Mouse (Mus musculus): ENCODE data around the gene Ccdc149.

Ccdc149 gene

GRCm38 (mm10) chr5:52470991-52471801 lies at the start of gene Ccdc149:
Gene Ccdc149 (minus strand): TSS chr5:52471521.
- DNase-seq: peak; percentile 79 to 83

- DNase-seq: peak; percentile 36 to 56
Measured at GRCm38 (mm10) chr5:52519921-52520320, 48.6 kb upstream of the Ccdc149 start.

- DNase-seq: peak; percentile 5 to 21
Measured at GRCm38 (mm10) chr5:52516072-52516476, 44.8 kb upstream of the Ccdc149 start.

- peak; percentile 65 to 89 for DNase-seq
Measured at GRCm38 (mm10) chr5:52515246-52516021, 44.1 kb upstream of the Ccdc149 start.

- DNase-seq: no peak
Measured at GRCm38 (mm10) chr5:52511089-52511488, 39.8 kb upstream of the Ccdc149 start.

- no peak for DNase-seq
Measured at GRCm38 (mm10) chr5:52509416-52509815, 38.1 kb upstream of the Ccdc149 start.

- no peak for DNase-seq
Measured at GRCm38 (mm10) chr5:52504666-52505065, 33.3 kb upstream of the Ccdc149 start.

GRCm38 (mm10) chr5:52504148-52504547 lies 32.8 kb upstream of the Ccdc149 start:
- no peak for DNase-seq

- DNase-seq: no peak
Measured at GRCm38 (mm10) chr5:52495671-52496070, 24.4 kb upstream of the Ccdc149 start.

GRCm38 (mm10) chr5:52491496-52491895 lies 20.2 kb upstream of the Ccdc149 start:
- no peak for DNase-seq

GRCm38 (mm10) chr5:52487559-52488430 lies 16.5 kb upstream of the Ccdc149 start:
- DNase-seq: no peak

- peak in 1 of 2 experiments; percentile 12 for DNase-seq
Measured at GRCm38 (mm10) chr5:52476826-52477225, 5.5 kb upstream of the Ccdc149 start.

GRCm38 (mm10) chr5:52476292-52476701 lies 5.0 kb upstream of the Ccdc149 start:
- peak; percentile 88 to 92 for DNase-seq

GRCm38 (mm10) chr5:52473988-52474387 lies 2.7 kb upstream of the Ccdc149 start:
- no peak for DNase-seq

GRCm38 (mm10) chr5:52470551-52470950 lies 770 bp downstream of the Ccdc149 start:
- DNase-seq: no peak

GRCm38 (mm10) chr5:52467841-52468240 lies 3.5 kb downstream of the Ccdc149 start:
- DNase-seq: no peak

- no peak for DNase-seq
Measured at GRCm38 (mm10) chr5:52462447-52462846, 8.9 kb downstream of the Ccdc149 start.

- DNase-seq: no peak
Measured at GRCm38 (mm10) chr5:52461434-52462124, 9.7 kb downstream of the Ccdc149 start.

- DNase-seq: no peak
Measured at GRCm38 (mm10) chr5:52459308-52459707, 12.0 kb downstream of the Ccdc149 start.

- no peak for DNase-seq
Measured at GRCm38 (mm10) chr5:52457154-52457553, 14.2 kb downstream of the Ccdc149 start.

GRCm38 (mm10) chr5:52450821-52451220 lies 20.5 kb downstream of the Ccdc149 start:
- DNase-seq: peak; percentile 12 to 35

GRCm38 (mm10) chr5:52449187-52449586 lies 22.1 kb downstream of the Ccdc149 start:
- DNase-seq: no peak

All from kidney, postnatal 36 days (tissue).